Mouse (Mus musculus): ENCODE measurements around the gene Zfp598.

GRCm38 (mm10) chr17:24686514-24686913 lies 17.0 kb downstream of the Zfp598 start:
- TF ChIP-seq CTCF (IDR thresholded peaks at IDR 0.05; ENCODE audit: extremely low read depth, insufficient read depth, insufficient read length, insufficient replicate concordance) (no peak), POLR2A (IDR thresholded peaks at IDR 0.05; ENCODE audit: low read depth, low read length) (no peak)
